Mouse (Mus musculus): Measurements from ENCODE around the gene Lin7a.

DNA sequence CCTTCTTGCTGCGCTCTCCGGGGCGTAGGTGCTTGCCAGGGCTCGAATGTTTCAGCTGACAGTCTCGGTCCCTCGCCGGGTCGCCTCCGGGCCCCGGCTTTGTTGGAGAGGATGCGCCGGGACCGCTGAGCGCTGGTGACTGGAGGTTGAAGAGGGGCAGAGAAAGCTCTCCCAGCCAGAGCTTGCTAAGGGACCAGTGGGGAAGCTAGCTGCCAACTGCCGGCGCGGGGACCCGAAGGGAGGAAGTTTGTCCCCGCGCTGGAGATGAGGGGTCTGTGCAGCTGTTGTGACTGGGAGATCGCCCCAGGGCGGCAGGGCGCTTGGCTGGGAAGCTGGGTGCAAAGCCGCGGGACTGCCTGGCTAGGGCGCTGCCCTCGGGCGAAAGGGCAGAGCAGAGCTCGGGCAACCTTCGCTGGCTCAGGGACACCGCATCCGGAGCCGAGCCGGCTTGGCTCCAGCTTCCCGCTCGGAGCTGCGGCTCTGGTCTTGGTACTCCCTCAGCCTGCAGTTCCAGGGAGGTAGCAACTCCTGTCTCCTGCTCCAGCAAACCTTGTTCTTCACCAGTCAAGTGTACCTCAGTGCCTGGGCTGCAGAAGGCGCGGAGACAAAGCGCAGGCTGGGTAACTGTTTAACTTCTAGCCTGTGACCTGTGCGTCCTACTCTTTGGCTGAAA lies 781 bp downstream of the Lin7a start:
- no peak for TF ChIP-seq CTCF (IDR thresholded peaks at IDR 0.05; ENCODE audit: insufficient read depth, low read depth, low read length)
- 0 out of 2 replicates have a peak, but pooled peaks have one; percentile 14 for TF ChIP-seq POLR2A (IDR thresholded peaks at IDR 0.05; ENCODE audit: insufficient read depth, low read depth, low read length)

Measured in olfactory bulb, adult 2 months (tissue).